Mouse (Mus musculus) limb, embryonic 11.5 days (tissue): ENCODE results near the gene Anapc7. TPM values are rescaled to one million over a fixed set of nuclear protein-coding genes. Genes with fewer than 3 reads are reported as not detected.
"Not testable (repeated sequence)": the region's sequence is repeated elsewhere in the genome, so short reads cannot be mapped to it uniquely, and the experiment has no call there.

Experiments used
- ATAC-seq: fragments of 200-750 bp; cut with Nextera tagmentation; 2 replicates; pipeline ENCODE4 v1.8.0; 2017; ENCODE audit warnings: low read depth; ENCODE audit not compliant: insufficient number of reproducible peaks, low FRiP score, low TSS enrichment
- DNase-seq: peaks from one replicate; pipeline ENCODE4 v3.0.0-alpha.2; 2015; ENCODE audit warnings: low spot score
- H3K27ac ChIP-seq: fragments of 300-500 bp; sonication (generic); replicated peaks from 2 replicates; pipeline ENCODE4 v1.5.1; 2014; ENCODE audit warnings: low read depth, mild to moderate bottlenecking, low read length
- H3K27me3 ChIP-seq: fragments of 300-500 bp; sonication (generic); 2 replicates; pipeline ENCODE4 v1.6.1; 2014; ENCODE audit warnings: mild to moderate bottlenecking, low read length, mixed read lengths; ENCODE audit not compliant: control insufficient read depth, insufficient read depth
- H3K36me3 ChIP-seq: fragments of 300-500 bp; sonication (generic); 2 replicates; pipeline ENCODE4 v1.6.1; 2014; ENCODE audit warnings: mild to moderate bottlenecking, low read length, moderate library complexity, mixed read lengths; ENCODE audit not compliant: control insufficient read depth, insufficient read depth
- H3K4me1 ChIP-seq: fragments of 300-500 bp; sonication (generic); 2 replicates; pipeline ENCODE4 v1.6.1; 2014; ENCODE audit warnings: low read length, mixed read lengths; ENCODE audit not compliant: control insufficient read depth, insufficient read depth
- H3K4me2 ChIP-seq: fragments of 300-500 bp; sonication (generic); 2 replicates; pipeline ENCODE4 v1.6.1; 2014; ENCODE audit warnings: low read depth, mild to moderate bottlenecking, moderate library complexity; ENCODE audit not compliant: severe bottlenecking
- H3K4me3 ChIP-seq: fragments of 300-500 bp; sonication (generic); 2 replicates; pipeline ENCODE4 v1.5.1; 2014; ENCODE audit warnings: low read depth, low read length
- H3K9ac ChIP-seq: fragments of 300-500 bp; sonication (generic); 2 replicates; pipeline ENCODE4 v1.6.1; 2014; ENCODE audit warnings: mild to moderate bottlenecking, low read length
- H3K9me3 ChIP-seq: fragments of 300-500 bp; sonication (generic); 2 replicates; pipeline ENCODE4 v1.6.1; 2016; ENCODE audit warnings: low read length; ENCODE audit not compliant: control insufficient read depth
- WGBS: fragments of 180-500 bp; shearing (Covaris S2); extraction: QIAGEN DNeasy Blood & Tissue Kit; methylation state at CpG from one replicate; pipeline ENCODE4 v1.1.7; 2014; 5-methylcytosine and 5-hydroxymethylcytosine counted together
- polyA plus RNA-seq: library from polyadenylated mRNA; unstranded; fragments of >200 nt; fragmentation: Nextera tagmentation; extraction: Ambion mirVana; gene quantifications from 2 replicates; pipeline ENCODE4 v1.2.1, GENCODE M21; 2014

Anapc7 gene
- polyA plus RNA-seq, 1 experiment from 2014 or later: 33.9 TPM

DNA sequence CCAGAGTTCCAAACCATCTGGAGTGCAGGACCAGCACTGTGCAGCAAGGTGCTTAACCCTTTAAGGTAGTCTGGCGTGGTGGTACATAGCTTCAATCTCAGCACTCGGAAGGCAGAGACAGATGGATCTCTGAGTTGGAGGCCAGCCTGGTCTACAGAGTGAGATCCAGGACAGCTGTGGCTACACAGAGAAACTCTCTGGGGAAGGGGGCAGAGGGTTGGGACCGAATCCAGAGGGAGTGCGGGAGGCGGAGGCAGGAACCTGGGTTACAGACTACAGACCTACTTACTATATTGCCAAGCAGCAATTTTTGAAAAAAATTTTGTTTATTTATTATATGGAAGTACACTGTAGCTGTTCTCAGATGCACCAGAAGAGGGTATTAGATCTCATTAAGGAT, 7.1 kb upstream of the Anapc7 start:
- no peaks in the 10 kb centered on the region; the same call in 1 of the 2 replicates for H3K9me3 ChIP-seq
- no peak for ATAC-seq
- no peak overlapping the region for H3K27ac ChIP-seq
- no peak overlapping the region for H3K4me3 ChIP-seq
- no peaks in the 10 kb centered on the region; the same call in 1 of the 2 replicates for H3K36me3 ChIP-seq
- 90% methylated on average over 5 of the region's 5 CpGs for WGBS
- H3K4me2 ChIP-seq: no peak overlapping the region
- no peaks in the 10 kb centered on the region for H3K27me3 ChIP-seq
- H3K9ac ChIP-seq: no peak overlapping the region
- no peak for DNase-seq
- H3K4me1 ChIP-seq: no peaks in the 10 kb centered on the region

DNA sequence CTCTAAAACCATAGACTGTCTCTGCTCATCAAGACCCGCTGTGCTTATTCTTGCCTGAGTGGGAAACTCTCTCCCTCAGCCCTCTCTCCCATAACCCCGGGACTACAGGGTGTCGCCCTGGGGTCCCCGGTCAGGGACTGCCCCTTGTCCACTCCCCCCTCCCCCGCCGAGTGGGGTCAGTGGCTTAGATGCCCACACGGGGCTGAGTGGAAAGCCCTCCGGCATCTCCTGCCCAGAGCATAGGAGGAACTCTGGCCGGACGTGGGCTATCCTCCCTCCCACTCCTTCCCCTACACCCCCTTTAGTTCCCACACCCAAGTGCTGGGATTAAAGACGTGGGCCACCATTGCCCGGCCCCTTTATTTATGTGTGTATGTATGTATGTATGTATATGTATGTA, 6.0 kb upstream of the Anapc7 start:
- no peak overlapping the region for H3K27ac ChIP-seq
- 91% methylated on average over 12 of the region's 12 CpGs for WGBS
- no peak overlapping the region for H3K4me2 ChIP-seq
- H3K36me3 ChIP-seq: no peaks in the 10 kb centered on the region
- no peaks in the 10 kb centered on the region; the same call in 1 of the 2 replicates for H3K9me3 ChIP-seq
- no peak for DNase-seq
- no peak for ATAC-seq
- no peak overlapping the region for H3K4me3 ChIP-seq
- no peaks in the 10 kb centered on the region for H3K4me1 ChIP-seq
- no peak overlapping the region for H3K9ac ChIP-seq
- H3K27me3 ChIP-seq: no peaks in the 10 kb centered on the region

DNA sequence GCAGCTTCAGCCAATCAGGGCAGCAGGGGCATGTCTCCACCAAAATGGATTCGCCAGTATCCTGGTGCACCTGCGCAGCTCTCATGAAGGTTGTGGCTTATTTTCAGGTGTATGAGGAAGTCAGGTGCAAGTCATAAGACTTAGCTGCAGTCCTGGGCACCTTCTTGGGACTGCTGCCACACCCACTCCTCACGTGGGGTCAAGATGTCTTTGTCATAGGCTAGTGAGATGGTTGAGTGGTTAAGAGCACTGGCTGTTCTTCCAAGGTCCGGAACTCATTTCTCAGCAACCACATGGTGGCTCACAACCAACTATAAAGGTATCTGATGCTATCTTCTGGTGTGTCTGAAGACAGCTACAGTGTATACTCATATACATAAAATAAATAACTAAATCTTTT, 817 bp upstream of the Anapc7 start:
- H3K4me3 ChIP-seq, H3K4me1 ChIP-seq, H3K36me3 ChIP-seq, ATAC-seq, H3K27ac ChIP-seq, H3K9ac ChIP-seq, H3K27me3 ChIP-seq, H3K9me3 ChIP-seq, DNase-seq, H3K4me2 ChIP-seq: not testable (repeated sequence)
- WGBS: 70% methylated on average over 4 of the region's 4 CpGs

DNA sequence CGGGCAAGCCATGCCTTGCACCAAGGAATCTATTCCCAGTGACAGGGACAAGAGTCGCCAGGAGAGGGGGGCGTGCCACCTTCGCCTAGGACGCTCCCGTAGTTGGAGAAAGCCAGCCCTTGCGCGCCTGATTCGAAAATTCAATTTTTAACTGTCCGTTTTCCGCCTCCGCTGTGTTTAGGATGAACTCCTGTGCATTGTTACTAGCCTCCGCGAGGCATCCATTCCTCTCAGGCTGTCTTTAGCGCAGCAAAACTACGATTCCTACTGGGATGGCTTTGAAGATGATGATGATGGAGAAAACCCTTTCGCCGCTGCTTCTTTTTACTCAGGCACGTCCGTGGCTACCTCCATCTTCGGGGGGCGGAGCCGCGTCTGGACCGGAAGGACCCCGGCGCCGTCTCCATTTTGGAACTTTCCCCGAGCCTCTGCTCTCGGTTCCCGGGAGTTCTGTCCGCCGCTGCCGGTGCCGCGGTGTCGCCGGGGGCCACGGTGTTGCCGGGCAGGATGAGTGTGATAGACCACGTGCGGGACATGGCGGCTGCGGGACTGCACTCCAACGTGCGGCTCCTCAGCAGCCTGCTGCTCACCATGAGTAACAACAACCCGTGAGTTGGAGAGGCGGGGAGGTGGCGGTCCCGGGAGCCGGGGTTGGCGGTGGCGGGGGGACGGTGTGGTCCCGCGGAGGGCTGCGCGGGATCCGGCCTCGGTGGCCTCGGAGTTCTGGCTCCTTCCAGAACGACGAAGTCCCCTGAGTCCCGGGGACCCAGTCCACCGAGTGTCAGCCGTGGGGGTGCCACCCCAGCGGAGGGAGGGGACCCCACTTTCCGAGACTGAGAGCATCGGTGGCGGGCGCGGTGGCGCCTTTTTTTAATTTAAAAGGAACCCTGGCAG, 825 bp downstream of the Anapc7 start:
- Histone ChIP-seq H3K9me3 (no peaks in the 10 kb centered on the region), H3K4me3 (peak overlapping the region; percentile 93), H3K27me3 (no peaks in the 10 kb centered on the region), H3K27ac (peak overlapping the region; percentile 64; the same call in 1 of the 2 replicates), H3K4me1 (no peaks in the 10 kb centered on the region; the same call in 1 of the 2 replicates), H3K4me2 (peak overlapping the region; percentile 93), H3K36me3 (no peaks in the 10 kb centered on the region), H3K9ac (peak overlapping the region; percentile 89)
- WGBS: under 1% methylated on average over 73 of the region's 73 CpGs
- ATAC-seq (peak; percentile 79), DNase-seq (peak; percentile 95)

DNA sequence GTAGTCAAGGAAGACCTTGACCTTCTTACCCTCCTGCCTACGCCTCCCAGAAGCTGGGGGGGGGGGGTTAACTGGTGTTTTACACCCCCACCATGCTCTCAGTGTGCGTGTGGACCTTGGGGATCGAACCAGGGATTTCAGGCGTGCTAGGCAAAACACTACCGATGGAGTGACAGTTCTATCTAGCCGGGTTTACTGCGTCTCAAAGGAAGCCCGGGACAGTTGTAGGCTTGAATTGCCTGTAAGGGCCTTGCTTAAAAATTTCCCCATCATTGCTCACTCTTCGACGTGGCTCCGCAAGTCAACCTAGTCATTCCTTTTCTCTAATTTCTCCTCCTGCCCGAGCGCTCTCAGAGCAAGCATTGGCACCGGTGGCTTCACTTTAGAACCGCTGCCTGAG, 1.6 kb downstream of the Anapc7 start:
- peak overlapping the region; percentile 89 for H3K9ac ChIP-seq
- no peaks in the 10 kb centered on the region for H3K9me3 ChIP-seq
- no peak overlapping the region for H3K27ac ChIP-seq
- no peak for DNase-seq
- H3K36me3 ChIP-seq: peaks cover 2% of the 10 kb centered on the region
- no peak for ATAC-seq
- peak overlapping the region; percentile 93 for H3K4me3 ChIP-seq
- H3K4me2 ChIP-seq: peak overlapping the region; percentile 93
- no peaks in the 10 kb centered on the region; the same call in 1 of the 2 replicates for H3K4me1 ChIP-seq
- WGBS: 30% methylated on average over 15 of the region's 15 CpGs
- no peaks in the 10 kb centered on the region for H3K27me3 ChIP-seq

DNA sequence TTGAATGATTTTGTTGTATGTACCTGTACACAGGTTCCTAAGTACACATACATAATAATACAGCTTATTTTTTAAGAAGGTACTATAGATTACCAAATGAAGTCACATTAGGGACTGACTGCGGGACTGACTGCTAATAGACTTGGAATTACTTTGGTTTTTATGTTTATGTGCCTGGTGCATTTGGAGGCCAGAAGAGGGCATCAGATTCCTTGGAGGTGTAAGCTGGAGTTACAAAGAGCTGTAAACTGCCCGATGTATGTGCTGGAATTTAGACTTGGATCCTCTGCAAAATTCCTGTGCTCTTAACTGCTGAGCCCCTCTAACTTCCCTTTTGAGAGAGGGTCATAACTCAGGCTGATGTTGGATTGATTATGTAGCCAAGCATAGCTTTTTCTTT, 4.1 kb downstream of the Anapc7 start:
- DNase-seq: no peak
- Histone ChIP-seq H3K36me3 (peaks cover 14% of the 10 kb centered on the region), H3K9me3 (no peaks in the 10 kb centered on the region), H3K27me3 (no peaks in the 10 kb centered on the region), H3K4me2 (no peak overlapping the region), H3K4me3 (no peak overlapping the region), H3K27ac (no peak overlapping the region), H3K4me1 (no peaks in the 10 kb centered on the region; the same call in 1 of the 2 replicates), H3K9ac (no peak overlapping the region)
- no peak for ATAC-seq
- WGBS: 87% methylated on average over 2 of the region's 2 CpGs

DNA sequence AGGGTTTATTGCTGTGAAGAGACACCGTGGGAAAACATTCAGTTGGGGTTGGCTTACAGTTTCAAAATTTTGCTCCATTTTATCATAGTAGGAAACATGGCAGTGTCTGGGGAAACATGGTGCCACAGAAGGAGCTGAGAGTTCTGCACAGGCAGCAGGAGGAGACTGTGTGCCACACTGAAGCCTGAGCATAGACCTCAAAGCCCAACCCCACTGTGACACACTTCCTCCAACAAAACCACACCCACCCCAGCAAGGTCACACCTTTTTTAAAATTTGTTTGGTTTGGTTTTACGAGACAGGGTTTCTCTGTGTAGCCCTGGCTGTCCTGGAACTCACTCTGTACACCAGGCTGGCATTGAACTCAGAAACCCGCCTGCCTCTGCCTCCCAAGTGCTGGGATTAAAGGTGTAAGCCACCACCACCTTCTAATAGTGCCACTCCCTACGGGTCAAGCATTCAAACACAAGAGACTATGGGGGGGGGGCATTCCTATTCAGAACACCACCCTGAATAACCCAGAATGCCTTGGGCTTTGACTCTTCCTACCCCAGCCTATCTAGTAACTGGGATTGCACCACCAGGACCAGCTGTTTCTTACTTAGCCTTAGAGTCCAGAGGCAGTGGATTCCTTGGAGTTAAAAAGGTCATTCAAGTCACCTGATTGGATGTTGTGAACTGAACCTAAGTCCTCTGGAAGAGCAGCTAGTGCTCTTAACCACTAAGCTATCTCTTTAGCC, 8.7 kb downstream of the Anapc7 start:
- H3K4me1 ChIP-seq: no peaks in the 10 kb centered on the region
- 95% methylated on average over 4 of the region's 4 CpGs for WGBS
- DNase-seq: no peak
- no peak overlapping the region for H3K4me2 ChIP-seq
- H3K9ac ChIP-seq: no peak overlapping the region
- peaks cover 31% of the 10 kb centered on the region for H3K36me3 ChIP-seq
- ATAC-seq: no peak
- no peaks in the 10 kb centered on the region for H3K27me3 ChIP-seq
- no peaks in the 10 kb centered on the region for H3K9me3 ChIP-seq
- H3K4me3 ChIP-seq: no peak overlapping the region
- no peak overlapping the region for H3K27ac ChIP-seq

DNA sequence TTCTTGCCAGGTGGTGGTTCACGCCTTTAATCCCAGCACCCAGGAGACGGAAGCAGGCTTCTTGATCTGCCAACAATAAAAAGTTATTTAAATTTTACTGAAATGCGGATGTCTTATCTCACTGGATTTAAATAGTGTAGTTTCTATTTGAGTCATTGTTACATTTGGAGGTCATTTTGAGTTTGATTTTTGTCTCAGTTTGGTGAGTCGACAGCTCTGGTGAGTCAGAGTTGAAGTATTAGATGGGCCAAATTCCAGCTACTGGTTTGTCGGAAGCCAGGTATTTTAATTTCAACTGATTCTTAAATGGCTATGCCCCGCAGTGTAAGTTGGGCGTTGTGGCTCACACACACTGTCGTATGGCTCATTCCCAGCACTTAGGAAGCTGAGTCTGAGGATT, 9.7 kb downstream of the Anapc7 start:
- no peaks in the 10 kb centered on the region for H3K4me1 ChIP-seq
- no peaks in the 10 kb centered on the region for H3K27me3 ChIP-seq
- ATAC-seq: no peak
- no peak overlapping the region for H3K27ac ChIP-seq
- H3K36me3 ChIP-seq: peaks cover 31% of the 10 kb centered on the region
- no peak overlapping the region for H3K4me3 ChIP-seq
- WGBS: 95% methylated on average over 8 of the region's 8 CpGs
- H3K9ac ChIP-seq: no peak overlapping the region
- no peaks in the 10 kb centered on the region for H3K9me3 ChIP-seq
- H3K4me2 ChIP-seq: no peak overlapping the region
- no peak for DNase-seq
